Mouse (Mus musculus) left cerebral cortex, adult 2 months (tissue): ENCODE data around the gene Greb1. TPM values are rescaled to one million over a fixed set of nuclear protein-coding genes. Genes with fewer than 3 reads are reported as not detected.

Source experiments
- DNase-seq, 2 experiments: peaks; one replicate each; pipeline ENCODE4 v3.0.0; 2021 to 2022; ENCODE audit warnings: low spot score in 2 of 2, mixed read lengths in 1 of 2; ENCODE audit errors: extremely low spot score in 1 of 2
- H3K27ac ChIP-seq: fragments of 200-600 bp; 2 replicates; pipeline ENCODE4 v1.8.1; 2022
- H3K4me3 ChIP-seq: fragments of 200-600 bp; 2 replicates; pipeline ENCODE4 v1.8.1; 2022
- CTCF ChIP-seq: fragments of 200-600 bp; IDR thresholded peaks from 2 replicates; pipeline ENCODE4 v1.8.1; 2022; ENCODE audit warnings: antibody characterized with exemption, mild to moderate bottlenecking, moderate library complexity
- intact Hi-C: fragments of 180-260 bp; cut with DNase I; formaldehyde crosslinking; loops from one replicate; pipeline ENCODE4 v1.15.1; 2025
- long read RNA-seq, 2 experiments: library from polyadenylated mRNA; stranded (forward); transcript quantifications; one replicate each; pipeline ENCODE4 v2.0.0; 2021; ENCODE audit warnings: borderline mapping rate in 2 of 2
- total RNA-seq, 2 experiments: library from RNA; stranded (reverse); gene quantifications; 2 replicates each; pipeline ENCODE4 v1.2.3; 2021

Greb1 gene
- total RNA-seq: under 1 TPM; 0.96 to 0.97 TPM
- long read RNA-seq, experiment 1, partial matches to known transcripts: 0 of 1 reads
- long read RNA-seq, experiment 1, other reads (novel, unspliced or antisense): 1 of 1 reads
- long read RNA-seq, experiment 2, partial matches to known transcripts: 2 of 2 reads
- long read RNA-seq, experiment 2, other reads (novel, unspliced or antisense): 0 of 2 reads

GRCm38 (mm10) chr12:16800259-16800958, at the start of gene Greb1:
TSS of gene Greb1 (minus strand) at chr12:16800886.
- Histone ChIP-seq H3K4me3 (peak within 1 kb of the TSS; percentile 40), H3K27ac (no peak within 1 kb of the TSS)
- intact Hi-C loops: no loop called here
- no peak for TF ChIP-seq CTCF
- no peak for DNase-seq

DNA sequence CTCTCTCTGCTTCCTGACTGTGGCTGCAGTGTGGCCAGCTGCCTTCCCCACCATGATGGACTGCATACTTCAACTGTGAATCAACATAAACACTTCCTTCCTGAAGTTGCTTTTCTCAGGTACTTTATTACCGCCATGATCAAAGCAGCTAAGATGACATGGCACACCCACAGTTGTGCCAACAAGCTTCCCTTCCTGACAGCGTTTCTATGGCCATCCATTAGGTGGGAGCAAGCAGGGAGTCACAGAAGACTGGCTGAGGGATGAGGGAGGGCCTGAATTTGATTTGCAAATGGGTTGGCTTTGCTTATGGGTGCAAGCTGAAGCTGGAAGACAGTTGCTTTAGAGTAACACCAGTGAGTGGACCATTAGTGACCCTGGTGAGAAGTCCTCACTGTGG, 49.1 kb upstream of the Greb1 start:
- H3K27ac ChIP-seq: peak overlapping the region; percentile 89
- H3K4me3 ChIP-seq: no peak overlapping the region
- no peak for TF ChIP-seq CTCF
- intact Hi-C loops: loop anchor here (2.0 kb wide), 3 partner anchors 13 to 55 kb away; partner anchors contain the start of gene Rock2
- DNase-seq: no peak

DNA sequence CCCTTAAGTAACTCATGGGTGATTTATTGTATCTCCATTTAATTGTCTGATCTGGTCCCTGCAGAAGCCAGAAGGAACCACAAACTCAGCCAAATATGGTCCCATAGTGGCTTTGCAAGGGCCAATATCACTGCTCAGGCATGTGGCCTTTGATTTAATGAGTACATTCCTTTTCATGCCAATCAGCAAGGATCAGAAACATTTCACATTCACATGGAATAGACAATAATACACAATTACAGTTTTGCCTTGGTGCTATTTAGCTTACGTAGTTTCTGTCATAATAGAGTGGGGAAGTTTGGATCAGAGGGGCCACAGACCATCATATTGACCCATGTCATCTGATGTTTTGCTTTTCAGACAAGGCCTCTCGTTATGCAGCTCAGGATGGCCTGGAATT, 47.8 kb upstream of the Greb1 start:
- no peak for DNase-seq
- TF ChIP-seq CTCF: no peak
- intact Hi-C loops: no loop called here
- Histone ChIP-seq H3K4me3 (no peak overlapping the region), H3K27ac (no peak overlapping the region)

DNA sequence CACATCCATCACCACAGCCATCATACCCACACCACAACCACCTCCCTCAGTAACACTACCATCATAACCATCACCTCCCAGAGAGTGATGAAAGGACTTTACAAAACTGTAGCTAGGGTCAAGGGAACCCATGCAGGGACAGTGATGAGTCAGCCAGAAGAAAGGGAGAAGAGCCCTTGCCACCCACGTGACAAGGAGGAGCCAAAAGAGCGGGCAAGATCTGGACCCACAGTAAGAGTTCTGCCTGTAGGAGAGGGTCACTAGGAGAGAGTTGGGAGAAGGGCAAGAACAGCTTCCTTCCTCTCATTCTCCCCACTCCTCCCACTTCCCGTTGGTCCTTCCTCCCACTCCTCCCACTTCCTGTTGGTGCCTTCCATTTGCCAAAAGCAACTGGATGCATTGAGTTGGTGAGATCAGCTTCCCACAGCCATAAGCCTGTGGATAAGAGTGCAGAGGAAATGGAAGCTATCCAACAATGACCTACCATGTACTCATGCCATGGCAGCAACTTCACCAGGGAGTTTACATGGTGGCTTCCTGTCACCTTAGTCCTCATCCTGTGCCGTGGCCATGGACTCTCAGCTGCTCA, 46.6 kb upstream of the Greb1 start:
- no peak for DNase-seq
- no peak overlapping the region for H3K27ac ChIP-seq
- H3K4me3 ChIP-seq: no peak overlapping the region
- TF ChIP-seq CTCF: no peak
- intact Hi-C loops: no loop called here

DNA sequence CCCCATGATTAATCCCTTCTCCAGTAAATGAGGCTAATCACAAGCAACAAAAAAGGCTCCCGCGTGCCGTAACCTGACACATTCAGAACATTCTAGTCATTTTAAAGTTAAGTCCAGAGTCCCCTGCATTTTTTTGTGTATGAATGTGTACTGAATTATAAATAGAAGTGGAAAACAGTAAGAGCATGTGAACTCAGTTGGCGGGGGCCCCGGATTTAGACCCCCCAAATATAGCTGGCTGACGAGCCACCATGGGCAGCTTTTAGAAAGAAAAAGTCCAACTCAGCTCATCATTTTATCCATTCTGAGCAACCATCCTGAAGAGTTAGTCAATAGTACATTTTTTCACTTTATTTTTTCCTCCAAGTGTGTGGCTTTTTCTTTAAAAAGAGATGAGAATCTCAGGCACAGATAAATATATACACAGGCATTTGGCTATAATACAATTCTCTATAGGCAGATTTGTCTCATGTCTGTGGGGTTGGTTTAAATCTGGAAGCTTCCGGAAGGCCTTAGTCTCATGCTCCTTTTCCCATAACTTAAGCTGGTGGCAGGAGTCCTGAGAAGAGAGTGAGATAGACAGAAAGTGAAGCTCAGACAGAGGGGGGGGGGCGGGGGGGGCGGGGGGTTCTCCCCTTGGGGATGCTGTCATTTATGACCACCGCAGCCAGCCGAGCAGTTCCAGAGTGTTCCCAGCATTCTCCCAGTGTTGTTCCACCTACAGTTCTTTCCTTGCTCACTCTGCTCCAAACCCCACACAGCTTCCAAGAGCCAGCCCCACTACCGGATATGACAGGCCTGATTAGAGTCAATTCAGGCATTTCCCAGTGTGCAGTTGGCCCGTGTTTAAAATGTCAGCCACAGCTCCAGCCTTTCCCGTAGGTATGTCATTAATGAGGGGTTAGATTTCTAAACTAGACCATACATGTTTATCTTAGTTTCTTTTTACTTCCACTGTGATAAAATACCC, 44.2 kb upstream of the Greb1 start:
- DNase-seq: no peak
- peak overlapping the region; percentile 71 for H3K27ac ChIP-seq
- TF ChIP-seq CTCF: no peak

GRCm38 (mm10) chr12:16840842-16841782, 40.4 kb upstream of the Greb1 start:
- TF ChIP-seq CTCF: no peak
- intact Hi-C loops: no loop called here
- DNase-seq: no peak
- no peak overlapping the region for H3K4me3 ChIP-seq
- H3K27ac ChIP-seq: no peak overlapping the region

More for the DNA sequence above, 44.2 kb upstream of the Greb1 start:
- no peak overlapping the region for H3K4me3 ChIP-seq
- intact Hi-C loops: no loop called here

- TF ChIP-seq CTCF: no peak
- no peak for DNase-seq
- no peak overlapping the region for H3K27ac ChIP-seq
- intact Hi-C loops: loop anchor here (2.0 kb wide), 2 partner anchors 13 to 59 kb away; no protein-coding TSS in a partner anchor
- H3K4me3 ChIP-seq: no peak overlapping the region
Measured at GRCm38 (mm10) chr12:16837766-16838165, 37.1 kb upstream of the Greb1 start.

GRCm38 (mm10) chr12:16836188-16836587, 35.5 kb upstream of the Greb1 start:
- peak; percentile 33 for TF ChIP-seq CTCF
- intact Hi-C loops: loop anchor here (2.0 kb wide), 2 partner anchors 15 to 61 kb away; no protein-coding TSS in a partner anchor
- Histone ChIP-seq H3K27ac (peak overlapping the region; percentile 80), H3K4me3 (no peak overlapping the region)
- peak; percentile 66 to 76 for DNase-seq

DNA sequence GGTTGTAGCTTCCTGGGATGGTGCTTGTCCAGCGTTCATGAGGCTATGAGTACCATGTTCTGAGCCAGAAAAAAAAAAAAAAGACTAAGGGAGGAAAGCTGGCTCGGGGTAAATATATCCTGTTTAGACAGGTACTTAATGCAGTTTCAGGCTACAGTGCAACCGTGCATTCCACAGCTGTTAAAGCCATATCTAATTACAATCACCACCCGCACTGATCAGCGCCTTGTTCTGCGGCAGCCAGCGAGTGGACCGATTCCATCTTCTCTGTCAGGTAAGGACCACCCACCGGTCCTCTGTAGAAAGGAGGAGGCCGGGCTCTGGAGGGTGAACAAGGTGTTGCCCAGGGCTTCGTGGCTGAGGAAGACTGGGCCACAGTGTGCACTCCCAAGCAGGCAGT, 34.0 kb upstream of the Greb1 start:
- no peak overlapping the region for H3K4me3 ChIP-seq
- no peak for TF ChIP-seq CTCF
- intact Hi-C loops: no loop called here
- no peak for DNase-seq
- no peak overlapping the region for H3K27ac ChIP-seq

DNA sequence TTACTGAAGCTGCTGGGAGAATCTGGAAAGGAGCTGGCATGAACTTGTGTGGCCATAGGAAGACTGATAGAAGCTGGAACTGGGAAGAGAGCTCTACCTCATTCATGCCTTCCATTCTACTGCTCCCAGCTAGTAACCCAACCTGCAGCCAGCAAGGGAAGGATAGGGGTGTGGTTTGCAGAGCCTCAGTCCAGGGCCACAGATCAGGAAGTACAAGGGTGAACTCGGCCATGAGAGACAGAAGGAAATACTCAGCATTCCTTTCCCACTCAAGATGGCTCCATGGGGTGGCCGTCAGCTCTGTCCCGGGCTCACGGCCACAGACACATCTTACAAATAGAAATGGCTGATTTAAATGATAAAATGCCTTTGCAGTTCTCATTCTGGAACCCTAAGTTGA, 30.4 kb upstream of the Greb1 start:
- intact Hi-C loops: no loop called here
- Histone ChIP-seq H3K4me3 (no peak overlapping the region), H3K27ac (no peak overlapping the region)
- TF ChIP-seq CTCF: no peak
- DNase-seq: no peak
